Mouse (Mus musculus) lung, postnatal 10 days (tissue): ENCODE measurements at regions not wholly inside any gene's neighbourhood (a gene's known extent, or its start where the extent isn't known, plus 50 kb on each side); places are given as distances from the start of the nearest gene placed in this dataset.
"Not testable (repeated sequence)": the region's sequence is repeated elsewhere in the genome, so short reads cannot be mapped to it uniquely, and the experiment has no call there.

Experiments used
- DNase-seq: peaks from one replicate; pipeline ENCODE4 v3.0.0; 2021

GRCm38 (mm10) chr10:69046008-69046555, 105.2 kb upstream of the Rhobtb1 start:
- DNase-seq, result no peak

- DNase-seq, result no peak
Measured at GRCm38 (mm10) chr10:69078008-69078407, 73.2 kb upstream of the Rhobtb1 start.

- DNase-seq, result no peak
Measured at GRCm38 (mm10) chr10:69086184-69086583, 65.0 kb upstream of the Rhobtb1 start.

- DNase-seq, result no peak
Measured at GRCm38 (mm10) chr10:69091872-69092271, 59.4 kb upstream of the Rhobtb1 start.

- no peak for DNase-seq
Measured at GRCm38 (mm10) chr10:69100021-69100420, 51.2 kb upstream of the Rhobtb1 start.

GRCm38 (mm10) chr10:69100742-69101141, 50.5 kb upstream of the Rhobtb1 start:
- DNase-seq, result not testable (repeated sequence)
